Mouse (Mus musculus) spleen, embryonic (tissue): Measurements from ENCODE around the gene Nsrp1.
"Not testable (repeated sequence)": the region's sequence is repeated elsewhere in the genome, so short reads cannot be mapped to it uniquely, and the experiment has no call there.

Experiments used
- CTCF ChIA-PET: fragments of 350-600 bp; sonication (Branson Sonifier 250); formaldehyde crosslinking; loops from one replicate; lab custom pipeline; 2022; lab: Charles Lee

The Nsrp1 gene

GRCm38 (mm10) chr11:77078273-77079134 is at the start of gene Nsrp1:
Gene Nsrp1 (minus strand): TSS chr11:77078435.
- CTCF ChIA-PET: interaction anchor here (0.7 kb wide), 1 partner anchor 1180 kb away, joined by 5 read pairs; no protein-coding TSS in a partner anchor

DNA sequence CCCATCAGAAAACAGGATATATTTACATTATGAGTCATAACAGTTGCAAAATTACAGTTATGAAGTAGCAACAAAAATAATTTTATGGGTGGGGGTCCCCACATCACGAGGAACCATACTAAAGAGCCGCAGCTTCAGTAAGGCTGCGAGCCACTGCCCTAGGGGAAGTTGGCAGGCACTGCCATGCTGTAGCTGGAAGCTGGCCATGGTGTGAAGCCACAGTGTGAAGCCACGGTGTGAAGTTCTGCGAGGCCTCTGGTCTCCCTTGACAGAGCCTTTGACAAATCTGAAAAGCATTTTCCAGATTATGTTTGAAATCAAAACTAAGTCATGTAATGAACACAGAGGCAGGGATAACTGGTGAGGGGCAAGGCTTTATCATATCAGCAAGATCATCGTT is 32.9 kb upstream of the Nsrp1 start:
- CTCF ChIA-PET: interaction anchor here (0.7 kb wide), 1 partner anchor 1665 kb away, joined by 5 read pairs; no protein-coding TSS in a partner anchor

DNA sequence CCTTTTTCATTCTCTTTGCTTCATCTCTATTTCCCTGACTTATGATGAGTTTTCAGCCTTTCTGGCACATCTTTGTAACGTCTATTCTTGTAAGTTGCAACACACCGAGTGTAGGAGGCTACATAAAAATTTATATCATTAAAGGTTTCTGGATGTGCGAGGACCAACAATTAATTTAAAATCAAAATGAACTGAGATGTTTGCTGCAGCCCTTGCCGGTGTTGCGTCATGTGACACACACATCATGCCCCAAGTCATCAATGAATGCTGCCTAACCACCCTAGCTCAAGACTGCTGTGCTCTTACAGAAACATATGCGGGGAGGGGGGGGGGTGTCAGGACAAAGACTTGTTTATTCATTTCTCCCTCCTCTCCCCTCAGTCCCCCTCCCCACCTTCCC is 30.2 kb upstream of the Nsrp1 start:
- CTCF ChIA-PET: interaction anchor here (0.6 kb wide), 1 partner anchor 25 kb away, joined by 3 read pairs; no protein-coding TSS in a partner anchor

DNA sequence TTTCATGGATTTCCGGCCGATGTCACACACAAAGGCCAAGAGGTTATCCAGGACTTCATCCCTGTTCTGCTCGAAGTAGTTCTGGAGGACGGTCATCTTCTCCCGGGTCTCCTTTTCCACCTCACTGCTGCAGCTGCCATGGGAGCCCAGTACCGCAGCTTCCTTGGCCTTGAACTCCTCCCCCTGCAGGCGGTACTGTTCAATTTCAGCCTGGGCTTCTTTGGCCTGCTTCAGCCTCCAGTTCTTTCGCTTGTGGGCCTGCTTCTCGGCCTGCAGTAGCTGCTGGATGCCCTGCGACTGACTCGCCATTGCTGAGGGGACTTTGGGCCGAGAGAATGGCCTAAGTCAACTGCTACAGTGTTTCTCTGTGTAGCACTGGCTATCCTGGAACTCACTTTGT is 29.6 kb upstream of the Nsrp1 start:
- CTCF ChIA-PET: not testable (repeated sequence)

- CTCF ChIA-PET: no interaction called here
Measured at GRCm38 (mm10) chr11:77106961-77107360, 28.7 kb upstream of the Nsrp1 start.

DNA sequence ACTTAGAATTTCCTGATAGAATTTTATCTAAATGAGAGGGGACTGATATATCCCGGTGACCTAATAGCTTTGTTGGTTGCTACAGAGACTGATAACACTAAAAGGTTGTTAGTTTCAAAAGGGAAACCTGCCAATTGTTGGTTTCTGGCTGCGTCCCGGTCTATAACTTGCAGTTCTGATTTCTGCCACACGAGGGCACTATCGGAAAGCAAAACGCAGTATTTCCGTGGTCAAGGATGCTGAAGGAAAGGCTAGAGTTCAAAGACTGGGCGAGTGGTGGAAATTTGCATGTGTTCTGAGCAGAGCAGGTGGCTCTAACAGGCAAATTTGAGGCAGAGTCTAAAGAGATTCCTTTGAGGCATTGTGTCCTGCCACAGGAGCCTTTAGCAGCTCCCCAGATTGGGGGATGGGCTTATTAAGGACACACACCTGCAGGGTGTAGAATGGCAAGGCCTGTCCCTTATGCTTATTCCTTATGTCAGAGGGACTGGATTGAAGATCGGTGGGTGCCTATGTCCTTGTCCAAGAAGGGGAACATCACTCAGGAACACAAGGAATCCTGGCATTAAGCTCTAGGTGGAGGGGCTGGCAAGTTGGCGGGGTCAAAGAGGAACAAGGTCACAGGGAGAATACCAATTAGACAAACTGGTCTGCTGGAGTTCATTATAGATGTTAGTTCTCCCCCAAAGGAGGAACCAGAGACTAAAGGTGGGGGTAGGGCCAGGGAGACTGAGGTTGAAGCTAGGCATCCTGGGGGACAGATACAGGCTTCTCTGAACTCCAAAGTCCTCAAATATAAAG is 22.1 kb upstream of the Nsrp1 start:
- CTCF ChIA-PET: no interaction called here

- CTCF ChIA-PET: no interaction called here
Measured at GRCm38 (mm10) chr11:77098332-77098972, 20.2 kb upstream of the Nsrp1 start.

DNA sequence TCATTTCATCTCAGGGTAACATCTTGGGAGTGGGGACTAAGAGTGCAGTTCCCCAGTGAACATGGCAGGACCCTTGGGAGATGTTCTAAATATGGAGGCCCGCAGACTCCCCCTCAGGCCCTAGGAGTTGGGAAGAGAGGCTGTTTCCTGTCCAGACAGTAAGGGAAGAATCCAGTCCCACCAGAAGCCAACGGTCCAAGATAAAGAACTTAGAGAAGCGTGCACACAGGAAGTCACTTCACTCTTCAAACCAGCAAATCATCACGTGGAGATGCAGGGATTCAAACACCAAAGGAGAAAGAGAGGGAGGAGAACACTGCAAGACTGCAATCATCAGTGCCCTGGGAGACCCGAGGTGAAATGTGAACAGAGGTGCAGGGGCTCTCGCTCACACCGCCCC is 18.8 kb upstream of the Nsrp1 start:
- CTCF ChIA-PET: no interaction called here

DNA sequence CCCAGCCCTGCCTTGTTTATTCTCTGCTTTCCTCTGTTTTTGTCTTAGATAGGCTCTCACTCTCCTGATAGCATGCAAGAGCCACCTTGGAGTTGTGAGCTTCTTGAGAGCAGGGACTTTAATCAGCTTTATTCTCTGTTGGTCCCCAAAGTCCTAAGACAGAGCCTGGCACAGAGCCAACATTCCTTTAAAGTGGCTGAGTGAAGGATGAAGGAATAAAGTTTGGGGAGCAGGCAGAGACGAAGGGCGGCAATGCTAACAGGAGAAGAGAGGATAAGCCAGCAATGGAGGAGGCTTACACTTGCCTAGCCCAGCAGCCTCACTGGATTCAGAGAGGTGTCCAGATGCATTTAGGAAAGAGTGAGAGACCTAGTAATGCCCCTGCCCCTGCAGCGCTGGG is 18.3 kb upstream of the Nsrp1 start:
- CTCF ChIA-PET: no interaction called here

DNA sequence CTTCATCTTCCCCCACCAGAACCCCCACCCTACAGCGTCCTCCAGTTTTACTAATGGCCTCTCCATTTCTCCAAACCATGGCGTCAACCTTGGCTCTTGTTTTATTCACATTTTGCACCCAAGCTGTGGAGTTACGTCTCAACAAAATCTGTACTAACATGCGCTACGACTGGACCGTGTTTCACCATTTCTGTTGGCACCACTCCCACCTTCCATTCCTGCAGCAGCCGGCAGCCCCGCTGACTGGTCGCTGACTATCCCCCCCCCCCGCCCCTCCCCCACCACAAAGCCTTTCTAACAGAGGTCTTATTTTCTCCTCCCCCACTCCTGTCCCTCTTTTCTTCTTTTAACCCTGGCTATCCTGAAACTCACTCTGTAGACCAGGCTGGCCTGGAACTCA is 17.0 kb upstream of the Nsrp1 start:
- CTCF ChIA-PET: no interaction called here

GRCm38 (mm10) chr11:77094136-77094535 is 15.9 kb upstream of the Nsrp1 start:
- CTCF ChIA-PET: no interaction called here

DNA sequence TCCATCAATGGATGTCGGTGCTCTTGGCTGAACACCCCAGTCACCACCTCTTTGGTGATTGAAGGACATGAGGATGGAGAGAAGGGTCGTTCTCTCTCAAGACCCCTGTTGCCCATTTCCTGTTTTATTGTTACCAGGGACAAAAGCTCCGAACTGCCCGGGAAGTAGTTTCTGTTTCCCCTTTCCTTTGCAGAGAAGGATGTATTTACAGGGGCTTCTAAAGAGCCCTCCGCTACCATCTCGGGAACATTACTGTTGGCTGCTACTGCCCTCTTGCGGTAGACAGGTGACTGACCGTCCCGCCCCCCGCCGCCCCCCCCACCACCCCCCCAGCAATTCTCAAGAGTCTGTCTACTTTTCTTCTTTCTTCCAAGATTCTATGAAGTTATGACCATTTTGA is 15.0 kb upstream of the Nsrp1 start:
- CTCF ChIA-PET: interaction anchor here (1.0 kb wide), 1 partner anchor 26 kb away, joined by 6 read pairs; no protein-coding TSS in a partner anchor

GRCm38 (mm10) chr11:77089162-77089561 is 10.9 kb upstream of the Nsrp1 start:
- CTCF ChIA-PET: no interaction called here

DNA sequence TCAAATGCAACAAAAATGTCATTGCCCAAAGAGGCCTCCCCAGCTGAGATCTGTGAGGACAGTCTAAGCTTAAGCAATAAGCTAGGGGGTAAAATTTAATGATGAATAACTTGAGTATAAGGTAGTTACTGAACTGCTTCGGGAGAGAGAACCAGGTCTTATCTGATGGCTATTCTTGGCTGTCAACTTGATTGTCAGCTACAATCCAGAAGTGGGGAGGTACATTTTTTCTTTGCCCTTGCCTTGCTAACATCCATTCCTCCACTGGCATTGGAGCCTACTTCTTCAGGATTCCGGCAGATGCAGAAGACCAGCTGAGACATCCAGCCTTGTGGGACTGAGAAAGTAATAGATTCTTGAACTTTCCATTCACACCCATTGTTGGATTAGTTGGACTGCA is 8.8 kb upstream of the Nsrp1 start:
- CTCF ChIA-PET: no interaction called here

DNA sequence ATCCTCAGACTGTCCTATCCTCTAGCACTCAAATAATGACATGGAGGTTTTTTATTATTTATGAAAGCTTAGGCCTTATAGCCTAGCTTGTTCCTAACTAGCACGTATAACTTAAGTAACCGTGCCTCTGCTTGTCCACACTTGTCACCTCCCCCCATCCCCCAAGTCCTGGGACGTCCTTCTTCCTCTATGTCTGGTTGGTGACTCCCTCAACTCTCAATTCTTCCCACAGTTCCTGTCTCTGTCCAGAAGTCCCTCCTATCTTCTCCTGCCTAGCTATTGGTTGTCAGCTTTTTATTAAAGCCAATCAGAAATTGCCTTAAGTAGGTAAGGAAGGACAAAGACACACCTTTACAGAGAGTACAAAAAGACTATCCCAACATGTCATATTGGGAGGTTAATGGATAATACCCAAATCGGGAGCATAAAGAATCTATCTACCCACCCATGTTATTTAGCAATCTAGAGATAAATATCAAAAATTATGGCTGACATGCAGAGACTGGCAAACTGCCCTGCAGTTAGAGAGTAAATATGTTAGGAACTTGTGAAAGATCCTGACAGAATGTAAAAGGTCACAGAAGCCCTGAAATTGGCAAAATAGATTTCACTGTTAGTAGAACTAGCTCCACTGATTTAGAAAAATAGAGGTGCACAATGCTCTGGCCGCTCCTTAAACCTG is 5.9 kb upstream of the Nsrp1 start:
- CTCF ChIA-PET: interaction anchor here (0.6 kb wide), 1 partner anchor 738 kb away, joined by 9 read pairs; no protein-coding TSS in a partner anchor

GRCm38 (mm10) chr11:77079361-77079760 is 1.1 kb upstream of the Nsrp1 start:
- CTCF ChIA-PET: no interaction called here

- CTCF ChIA-PET: interaction anchor here (0.7 kb wide), 1 partner anchor 1180 kb away, joined by 5 read pairs; no protein-coding TSS in a partner anchor
Measured at GRCm38 (mm10) chr11:77077792-77078191, 443 bp downstream of the Nsrp1 start.

DNA sequence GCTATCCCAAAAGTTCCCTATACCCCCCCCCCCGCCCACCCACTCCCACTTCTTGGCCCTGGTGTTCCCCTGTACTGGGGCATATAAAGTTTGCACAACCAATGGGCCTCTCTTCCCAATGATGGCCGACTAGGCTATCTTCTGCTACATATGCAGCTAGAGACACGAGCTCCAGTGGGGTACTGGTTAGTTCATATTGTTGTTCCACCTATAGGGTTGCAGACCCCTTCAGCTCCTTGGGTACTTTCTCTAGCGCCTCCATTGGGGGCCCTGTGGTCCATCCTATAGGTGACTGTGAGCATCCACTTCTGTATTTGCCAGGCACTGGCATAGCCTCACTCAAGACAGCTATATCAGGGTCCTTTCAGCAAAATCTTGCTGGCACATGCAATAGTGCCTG is 904 bp downstream of the Nsrp1 start:
- CTCF ChIA-PET: interaction anchor here (0.7 kb wide), 2 partner anchors 79 to 1181 kb away, joined by 3 to 5 read pairs; no protein-coding TSS in a partner anchor

DNA sequence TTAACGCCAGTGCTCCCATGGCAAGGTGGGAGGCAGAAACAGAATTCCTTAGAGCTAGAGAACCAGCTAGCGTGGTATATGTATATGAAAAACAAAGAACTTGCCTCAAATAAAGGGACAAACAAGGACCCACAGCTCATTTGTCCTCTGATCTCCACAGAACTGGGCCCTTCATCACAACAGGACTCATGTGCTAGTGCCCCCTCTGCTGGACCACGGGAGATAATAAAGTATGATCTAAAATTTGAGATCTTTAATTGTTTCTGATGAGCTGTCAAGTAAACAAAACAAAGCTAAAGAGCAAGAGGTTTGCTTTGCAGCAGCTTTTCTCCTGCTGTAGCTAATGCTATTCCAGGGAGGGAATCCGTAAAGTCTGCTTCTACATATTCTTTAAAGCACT is 7.5 kb downstream of the Nsrp1 start:
- CTCF ChIA-PET: interaction anchor here (0.6 kb wide), 2 partner anchors 16 to 1542 kb away, joined by 3 to 7 read pairs; no protein-coding TSS in a partner anchor

- CTCF ChIA-PET: no interaction called here
Measured at GRCm38 (mm10) chr11:77068825-77069224, 9.4 kb downstream of the Nsrp1 start.

GRCm38 (mm10) chr11:77063406-77063805 is 14.8 kb downstream of the Nsrp1 start:
- CTCF ChIA-PET: interaction anchor here (0.6 kb wide), 1 partner anchor 64 kb away, joined by 3 read pairs; no protein-coding TSS in a partner anchor
